In the genomic region with DNA sequence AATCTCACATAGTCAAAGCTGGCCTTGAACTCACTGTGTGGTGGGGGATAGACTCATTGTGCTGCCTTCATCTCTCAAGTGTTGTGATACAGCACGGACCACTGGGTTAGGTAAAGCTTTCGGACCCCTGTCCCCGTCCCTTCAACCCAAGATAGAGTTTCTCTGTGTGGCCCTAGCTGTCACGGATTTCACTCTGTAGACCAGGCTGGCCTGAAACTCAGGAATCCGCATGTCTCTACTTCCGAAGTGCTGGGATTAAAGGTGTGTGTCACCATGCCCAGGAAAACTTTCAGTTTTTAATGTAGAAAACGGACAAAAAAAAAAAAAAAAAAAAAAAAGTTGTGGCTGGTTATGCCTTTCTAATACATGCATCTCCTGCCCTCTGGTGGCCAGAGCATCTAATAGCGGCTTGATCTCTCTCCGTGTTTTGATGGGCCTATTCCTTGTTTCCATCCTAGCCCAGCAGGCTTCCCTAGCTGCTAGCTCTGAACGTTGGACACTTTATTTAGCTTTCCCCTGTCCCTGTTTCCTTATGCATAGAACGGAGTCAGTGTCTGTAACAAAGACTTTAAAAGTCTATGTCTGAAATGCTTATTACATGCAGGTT, we compare ENCODE assay signal across 8 mouse cellular contexts. TPM values are rescaled to one million over a fixed set of nuclear protein-coding genes. Genes with fewer than 3 reads are reported as not detected.
DNase-seq lines count a peak whose midpoint lies in the region; ATAC-seq and TF ChIP-seq lines count a peak whose summit lies in the region.

No protein-coding gene starts in this region.

- no peak overlapping the region for H3K4me3 ChIP-seq in hindbrain, embryonic 11.5 days (ENCODE audit: low read depth, low read length)
- H3K4me3 ChIP-seq in hindbrain, embryonic 13.5 days = no peak overlapping the region
- no peak overlapping the region for H3K4me3 ChIP-seq in cortical plate, adult 2 months (ENCODE audit: insufficient read depth, low read length)
- H3K4me3 ChIP-seq in heart, embryonic 13.5 days = no peak overlapping the region
- H3K4me3 ChIP-seq in layer of hippocampus, adult 2 months = no peak overlapping the region
- no peak overlapping the region for H3K4me3 ChIP-seq in stomach, embryonic 16.5 days (replicated peaks; ENCODE audit: low read length)

- TF ChIP-seq CTCF in cortical plate, adult 2 months (IDR thresholded peaks at IDR 0.05; ENCODE audit: extremely low read depth, insufficient read depth, low read length) = peak; percentile 85
- TF ChIP-seq CTCF in layer of hippocampus, adult 2 months (conservative IDR thresholded peaks at IDR 0.05) = peak; percentile 85

- no peak overlapping the region for H3K9ac ChIP-seq in hindbrain, embryonic 11.5 days (ENCODE audit: low read depth, low read length)
- no peak overlapping the region for H3K9ac ChIP-seq in hindbrain, embryonic 13.5 days
- H3K9ac ChIP-seq in heart, embryonic 13.5 days = 0 out of 2 replicates have a peak overlapping the region, but pooled peaks have one; percentile 25
- H3K9ac ChIP-seq in stomach, embryonic 16.5 days (ENCODE audit: low read length) = 0 out of 2 replicates have a peak overlapping the region, but pooled peaks have one; percentile 22

- peak; percentile 83 for DNase-seq in hindbrain, embryonic 11.5 days (ENCODE audit: low spot score)
- DNase-seq in adrenal gland, adult (ENCODE audit: inconsistent age in 2 of 2, low spot score in 1 of 2) = peak; percentile 36 to 82
- peak; percentile 70 to 72 for DNase-seq in layer of hippocampus, adult 2 months (ENCODE audit: low spot score in 2 of 2)
- DNase-seq in lung, postnatal 25 days (ENCODE audit: low spot score) = peak; percentile 44

- no peak for ATAC-seq in hindbrain, embryonic 11.5 days (ENCODE audit: low FRiP score)
- ATAC-seq in hindbrain, embryonic 13.5 days (ENCODE audit: low FRiP score) = no peak
- no peak for ATAC-seq in heart, embryonic 13.5 days (ENCODE audit: extremely low read depth, insufficient number of reproducible peaks, low FRiP score, low TSS enrichment)
- no peak for ATAC-seq in stomach, embryonic 16.5 days (ENCODE audit: insufficient read depth, low FRiP score)

- H3K9me3 ChIP-seq in hindbrain, embryonic 11.5 days (ENCODE audit: control insufficient read depth, low read length) = no peaks in the 10 kb centered on the region
- H3K9me3 ChIP-seq in hindbrain, embryonic 13.5 days = 0 out of 2 replicates have a peak, but pooled peaks cover 6% of the 10 kb centered on the region
- H3K9me3 ChIP-seq in heart, embryonic 13.5 days = peaks cover 17% of the 10 kb centered on the region
- H3K9me3 ChIP-seq in stomach, embryonic 16.5 days (replicated peaks; ENCODE audit: control insufficient read depth, low read length) = peaks cover 10% of the 10 kb centered on the region; the same call in 1 of the 2 replicates

- H3K4me2 ChIP-seq in hindbrain, embryonic 11.5 days (replicated peaks; ENCODE audit: low read depth, low read length) = no peak overlapping the region
- no peak overlapping the region for H3K4me2 ChIP-seq in hindbrain, embryonic 13.5 days
- H3K4me2 ChIP-seq in heart, embryonic 13.5 days = peak overlapping the region; percentile 24; the same call in 1 of the 2 replicates
- no peak overlapping the region for H3K4me2 ChIP-seq in stomach, embryonic 16.5 days (ENCODE audit: low read depth, low read length)

- H3K27ac ChIP-seq in hindbrain, embryonic 11.5 days (ENCODE audit: low read depth, low read length) = no peak overlapping the region
- no peak overlapping the region for H3K27ac ChIP-seq in hindbrain, embryonic 13.5 days
- no peak overlapping the region for H3K27ac ChIP-seq in cortical plate, adult 2 months (ENCODE audit: insufficient read depth, low read length)
- no peak overlapping the region for H3K27ac ChIP-seq in heart, embryonic 13.5 days (replicated peaks)
- H3K27ac ChIP-seq in layer of hippocampus, adult 2 months = no peak overlapping the region
- no peak overlapping the region for H3K27ac ChIP-seq in stomach, embryonic 16.5 days (ENCODE audit: low read length)

- WGBS in hindbrain, embryonic 11.5 days = 48% methylated on average over 11 of the region's 11 CpGs
- WGBS in hindbrain, embryonic 13.5 days = 46% methylated on average over 11 of the region's 11 CpGs
- 35% methylated on average over 11 of the region's 11 CpGs for WGBS in heart, embryonic 13.5 days
- 43% methylated on average over 11 of the region's 11 CpGs for WGBS in stomach, embryonic 16.5 days

- no peaks in the 10 kb centered on the region for H3K27me3 ChIP-seq in hindbrain, embryonic 11.5 days (ENCODE audit: control insufficient read depth, insufficient read depth, low read length)
- no peaks in the 10 kb centered on the region for H3K27me3 ChIP-seq in hindbrain, embryonic 13.5 days
- no peaks in the 10 kb centered on the region for H3K27me3 ChIP-seq in heart, embryonic 13.5 days (replicated peaks)
- no peaks in the 10 kb centered on the region for H3K27me3 ChIP-seq in stomach, embryonic 16.5 days (ENCODE audit: control insufficient read depth, insufficient read depth, low read length)

- TF ChIP-seq POLR2A in cortical plate, adult 2 months (IDR thresholded peaks at IDR 0.05; ENCODE audit: extremely low read depth, insufficient read depth, low read length) = no peak

- H3K36me3 ChIP-seq in hindbrain, embryonic 11.5 days (ENCODE audit: control insufficient read depth, insufficient read depth, low read length) = no peaks in the 10 kb centered on the region
- H3K36me3 ChIP-seq in hindbrain, embryonic 13.5 days = no peaks in the 10 kb centered on the region
- H3K36me3 ChIP-seq in heart, embryonic 13.5 days = no peaks in the 10 kb centered on the region
- no peaks in the 10 kb centered on the region for H3K36me3 ChIP-seq in stomach, embryonic 16.5 days (ENCODE audit: control insufficient read depth, insufficient read depth, low read length)

- no peaks in the 10 kb centered on the region for H3K4me1 ChIP-seq in hindbrain, embryonic 11.5 days (replicated peaks; ENCODE audit: control insufficient read depth, insufficient read depth, low read length)
- no peaks in the 10 kb centered on the region for H3K4me1 ChIP-seq in hindbrain, embryonic 13.5 days (replicated peaks)
- no peaks in the 10 kb centered on the region for H3K4me1 ChIP-seq in cortical plate, adult 2 months (ENCODE audit: control insufficient read depth, insufficient read depth, low read length)
- no peaks in the 10 kb centered on the region for H3K4me1 ChIP-seq in heart, embryonic 13.5 days
- H3K4me1 ChIP-seq in stomach, embryonic 16.5 days (ENCODE audit: control insufficient read depth, insufficient read depth, low read length) = no peaks in the 10 kb centered on the region

RNA-seq across cellular contexts. Expression of a gene that starts 53.7 kb away (rescaled TPM):
- 39.3 and 50.8 TPM in 2 replicates for polyA plus RNA-seq in hindbrain, embryonic 11.5 days (2014; fragmentation: Nextera tagmentation; extraction: Ambion mirVana)
- 59.1 and 62.4 TPM in 2 replicates for polyA plus RNA-seq in hindbrain, embryonic 13.5 days (2015; fragmentation: Nextera tagmentation; extraction: Ambion mirVana)
- polyA plus RNA-seq in cortical plate, adult 2 months (2012; rRNA removed) = 24.6 and 28.7 TPM in 2 replicates
- 17.3 and 19.9 TPM in 2 replicates for polyA plus RNA-seq in heart, embryonic 13.5 days (2015; fragmentation: Nextera tagmentation; extraction: Ambion mirVana)
- total RNA-seq in layer of hippocampus, adult 2 months (2021) = 10 to 100 TPM; 14.5 to 15.8 TPM
- polyA plus RNA-seq in stomach, embryonic 16.5 days (2015; fragmentation: Nextera tagmentation; extraction: Ambion mirVana) = 23.9 and 25.8 TPM in 2 replicates

Comparison
In these comparisons a context has a peak if more than half of its experiments do, and no peak if none do; other contexts are left out.
1. H3K9ac ChIP-seq: peak in heart, embryonic 13.5 days (single experiment) and stomach, embryonic 16.5 days (single experiment); none in hindbrain, embryonic 11.5 days (single experiment) and hindbrain, embryonic 13.5 days (single experiment).
2. Peak in every context shown above with its lines, with median percentiles within 50 percentile points of each other: DNase-seq.